Mouse (Mus musculus) CD4-positive helper T cell, adult 2 months (primary cell): ENCODE measurements around the gene Tmem222.

Experiments used
- DNase-seq: peaks from one replicate; pipeline ENCODE4 v3.0.0-alpha.2; 2012; ENCODE audit warnings: low read depth, missing footprints, low spot score

The Tmem222 gene

DNA sequence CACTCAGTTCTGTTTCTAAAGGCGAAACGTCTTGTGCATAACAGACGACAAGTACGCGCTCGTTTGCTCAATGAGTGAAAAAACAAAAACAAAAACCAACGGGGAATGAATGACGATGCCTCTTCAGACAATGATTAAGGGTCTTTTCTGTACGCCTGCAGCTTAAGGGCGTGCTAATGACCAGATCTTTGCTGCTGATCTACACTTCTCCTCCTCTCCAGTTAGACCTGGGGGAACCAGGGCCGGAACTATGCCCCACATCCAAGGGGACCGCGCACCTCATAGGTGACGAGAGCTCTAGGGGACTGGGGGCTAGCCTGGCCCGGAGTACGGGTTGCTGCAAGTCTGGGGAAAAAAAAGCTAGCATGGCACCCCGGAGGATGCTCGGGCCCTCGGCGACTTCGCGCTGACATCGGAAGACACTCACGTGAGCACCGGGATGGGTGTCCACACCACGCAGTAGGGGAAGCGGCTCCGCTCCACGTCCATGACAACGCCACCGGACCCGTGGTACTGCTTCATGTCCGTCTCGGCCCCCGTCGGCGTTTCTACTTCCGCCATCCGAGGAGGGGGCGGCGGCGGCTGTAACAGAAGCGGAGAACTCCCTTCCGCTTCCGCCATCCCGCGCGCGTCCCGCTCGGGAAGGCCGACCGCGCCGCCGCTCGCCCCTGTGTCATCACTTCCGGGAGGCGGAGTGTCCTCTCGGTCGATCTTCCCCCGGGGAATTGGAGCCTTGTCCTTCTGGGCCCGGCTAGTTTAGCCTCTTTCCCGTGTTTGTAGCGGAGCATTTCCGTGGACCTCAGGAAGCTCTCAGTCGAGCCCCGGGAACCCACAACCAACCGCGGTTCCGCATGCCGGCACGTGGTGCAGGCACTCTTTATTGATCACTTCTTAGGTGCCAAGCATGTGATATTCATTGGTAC is at the start of gene Tmem222:
Tmem222 (minus strand) TSS at position 689 of the 923 bp plus-strand sequence.
- DNase-seq: peak; percentile 95

DNA sequence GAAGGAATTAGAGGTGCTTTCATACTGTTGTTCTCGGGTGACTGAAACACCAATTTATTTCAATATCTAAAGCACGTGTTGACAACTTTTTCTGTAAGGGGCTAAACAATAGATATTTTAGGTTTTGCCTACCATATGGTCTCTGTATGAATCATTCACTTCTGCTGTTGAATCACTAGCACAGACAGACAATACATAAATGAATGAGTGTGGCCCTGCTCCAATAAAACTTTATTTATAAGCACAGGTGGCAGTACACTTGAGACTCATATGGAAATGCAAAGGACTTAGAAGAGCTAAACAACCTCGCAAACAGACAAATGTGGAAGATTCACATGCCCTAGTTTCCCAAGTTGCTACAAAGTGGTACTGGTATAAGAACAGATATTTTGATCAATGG is 42.1 kb upstream of the Tmem222 start:
- no peak for DNase-seq

DNA sequence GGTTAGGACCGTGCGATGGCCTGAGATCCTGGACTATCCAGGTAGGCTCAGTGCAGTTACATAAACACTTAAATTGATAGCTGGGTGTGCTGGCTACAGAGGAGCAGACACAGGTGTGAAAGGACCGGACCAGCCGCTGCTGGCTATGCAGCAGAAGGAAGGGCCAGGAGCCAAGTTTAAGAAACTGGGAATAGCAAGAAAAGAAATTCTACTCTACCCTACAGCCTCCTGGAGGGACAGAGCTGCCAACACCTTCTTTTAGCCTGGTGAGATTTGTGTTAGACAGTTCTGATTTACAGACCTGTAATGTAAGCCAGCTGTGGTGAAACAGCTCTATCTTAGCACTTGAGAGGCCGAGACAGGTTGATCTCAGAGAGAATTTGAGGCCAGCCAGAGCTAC is 38.4 kb upstream of the Tmem222 start:
- no peak for DNase-seq

DNA sequence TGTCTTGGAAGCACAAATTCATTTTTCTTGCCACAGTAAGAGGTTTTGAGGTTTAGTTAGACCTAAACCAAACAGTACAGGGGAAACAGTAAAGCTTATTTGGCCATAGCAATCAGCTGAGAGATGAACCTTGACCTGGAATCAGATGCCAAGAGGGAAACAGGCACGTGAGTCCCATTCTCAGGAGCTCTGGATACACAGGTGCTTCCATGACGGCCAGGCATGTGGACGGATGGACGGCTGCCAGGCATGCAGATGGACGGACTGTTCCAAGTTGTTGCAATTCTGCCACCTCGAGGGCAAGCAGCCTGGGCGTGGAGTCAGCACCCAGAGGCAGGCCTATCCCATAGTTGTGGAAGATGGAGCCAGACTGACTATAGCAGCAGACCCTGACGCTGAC is 37.3 kb upstream of the Tmem222 start:
- DNase-seq: no peak

DNA sequence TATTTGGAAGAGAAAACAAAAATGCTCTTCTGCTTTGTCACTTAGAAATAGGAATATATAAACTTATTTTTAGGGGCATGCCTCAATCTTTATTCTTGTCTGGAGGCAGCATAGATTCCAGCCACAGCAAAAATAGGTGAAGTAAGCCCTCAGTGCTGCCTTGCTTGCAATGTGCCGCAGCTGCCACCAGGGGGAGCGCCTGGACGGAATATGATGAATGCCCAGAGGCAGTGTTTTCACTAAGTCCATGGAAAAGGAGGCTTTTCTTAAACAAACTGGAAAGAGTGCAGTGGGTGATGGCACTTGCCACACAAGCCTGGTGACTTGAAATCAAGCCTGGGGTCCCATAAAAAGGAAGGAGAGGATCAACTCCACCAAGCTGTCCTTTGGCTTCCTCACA is 32.4 kb upstream of the Tmem222 start:
- DNase-seq: peak; percentile 70

DNA sequence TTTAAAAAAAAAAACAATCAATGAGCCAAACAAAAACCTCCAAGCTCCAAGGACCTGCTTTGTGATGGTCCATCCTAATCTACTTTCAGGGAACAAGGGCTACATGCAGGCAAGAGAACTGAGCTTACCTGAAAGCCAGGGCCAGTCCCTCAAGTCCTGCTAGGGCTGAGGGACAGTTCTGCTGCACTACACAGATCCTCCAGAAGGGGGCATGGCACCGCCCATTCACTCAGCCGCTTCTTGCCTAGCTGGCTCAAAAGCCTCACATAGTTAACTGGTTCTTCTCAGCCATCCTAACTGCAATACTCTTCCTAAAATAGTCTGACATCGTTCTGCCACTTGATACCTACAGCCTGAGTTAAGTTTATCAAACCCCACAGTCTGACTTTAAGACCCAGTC is 29.7 kb upstream of the Tmem222 start:
- peak; percentile 68 for DNase-seq

DNA sequence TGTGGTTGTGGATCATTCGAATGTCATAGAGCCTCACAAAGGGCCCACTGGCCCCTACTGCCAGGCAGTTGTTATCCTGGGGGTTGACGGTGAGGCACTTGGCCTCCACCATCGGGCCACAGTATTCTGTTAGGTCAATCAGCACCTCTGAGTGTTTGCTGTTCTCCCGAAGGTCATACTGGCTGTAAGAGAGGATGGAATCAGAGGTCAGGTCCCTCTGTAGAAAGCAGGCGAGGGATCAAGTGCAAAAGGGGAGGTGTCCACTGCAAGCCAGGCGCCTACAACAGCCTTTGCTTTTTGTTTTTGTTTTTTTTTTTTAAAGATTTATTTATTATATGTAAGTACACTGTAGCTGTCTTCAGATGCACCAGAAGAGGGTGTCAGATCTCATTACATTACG is 28.2 kb upstream of the Tmem222 start:
- no peak for DNase-seq

DNA sequence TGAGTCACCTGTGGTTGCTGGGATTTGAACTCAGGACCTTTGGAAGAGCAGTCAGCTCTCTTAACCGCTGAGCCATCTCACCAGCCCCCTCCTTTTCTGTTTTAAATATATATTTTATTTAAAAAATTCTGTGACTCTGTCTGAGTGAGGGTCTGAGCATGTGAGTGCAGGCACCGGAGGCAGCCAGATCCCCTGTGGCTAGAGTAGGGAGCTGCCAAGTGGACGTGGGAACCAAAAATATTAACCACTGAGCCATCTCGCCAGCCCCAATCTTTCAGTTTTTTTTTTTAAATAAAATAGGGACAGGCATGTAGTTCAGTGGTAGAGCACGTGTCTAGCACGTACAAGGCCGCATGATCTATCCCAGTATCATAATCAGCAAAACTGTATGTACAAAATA is 27.2 kb upstream of the Tmem222 start:
- no peak for DNase-seq

DNA sequence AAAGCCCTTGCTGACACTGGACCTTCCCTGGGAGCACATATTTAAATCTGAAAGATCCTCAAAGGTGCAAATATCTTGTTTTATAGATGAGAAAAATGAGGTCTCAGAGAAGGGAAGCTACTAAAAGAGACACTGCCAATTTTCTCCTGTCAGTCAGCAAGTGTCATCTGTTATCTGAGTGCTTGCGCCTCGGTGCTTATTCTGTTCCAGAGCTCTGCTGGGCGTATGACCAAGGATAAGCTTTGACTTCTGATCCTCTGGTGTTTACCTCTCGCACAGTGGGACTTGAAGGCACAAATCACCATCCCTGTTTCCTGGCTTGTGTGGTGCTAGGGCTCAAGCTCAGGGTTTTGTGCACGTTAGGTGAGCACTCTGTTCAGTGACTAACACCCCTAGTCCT is 25.1 kb upstream of the Tmem222 start:
- no peak for DNase-seq

DNA sequence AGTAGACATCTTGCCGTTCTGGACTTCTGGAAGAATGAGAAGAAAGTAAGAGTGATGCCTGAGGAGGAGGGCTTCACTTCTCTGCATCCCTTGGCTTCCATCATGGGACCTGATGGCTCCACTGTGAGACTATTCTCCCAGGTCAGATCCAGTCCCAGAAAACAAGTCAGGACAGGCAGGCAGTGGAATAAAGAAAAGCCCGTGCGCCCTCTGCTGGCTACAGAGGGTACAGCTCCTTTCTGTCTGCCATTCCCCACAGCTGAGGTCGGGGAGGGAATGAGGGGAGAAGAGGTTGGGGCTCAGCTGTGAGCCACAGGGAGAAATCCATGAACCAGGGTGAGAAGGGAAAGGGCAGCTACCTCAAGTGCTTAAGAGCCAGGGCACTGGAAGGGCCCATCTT is 24.2 kb upstream of the Tmem222 start:
- peak; percentile 52 for DNase-seq

DNA sequence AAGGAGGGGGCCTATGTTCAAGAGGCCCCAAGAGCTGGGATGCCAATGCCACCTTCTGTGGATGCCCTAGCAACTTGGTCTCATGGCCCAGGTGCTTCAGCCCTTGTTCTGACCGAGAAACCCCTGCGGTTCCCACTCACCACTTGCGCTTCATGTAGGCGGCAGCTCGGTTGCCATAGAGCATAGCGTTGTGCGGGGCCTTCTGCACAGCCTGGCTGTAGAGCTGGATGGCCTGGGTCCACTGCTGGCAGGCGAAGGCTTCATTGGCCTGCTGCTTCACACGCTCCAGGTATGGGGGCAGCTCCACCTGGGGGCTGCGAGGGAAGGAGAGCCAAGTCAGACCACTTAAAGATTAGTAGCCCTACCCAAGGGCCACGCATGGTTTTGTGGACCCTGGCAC is 22.8 kb upstream of the Tmem222 start:
- no peak for DNase-seq

DNA sequence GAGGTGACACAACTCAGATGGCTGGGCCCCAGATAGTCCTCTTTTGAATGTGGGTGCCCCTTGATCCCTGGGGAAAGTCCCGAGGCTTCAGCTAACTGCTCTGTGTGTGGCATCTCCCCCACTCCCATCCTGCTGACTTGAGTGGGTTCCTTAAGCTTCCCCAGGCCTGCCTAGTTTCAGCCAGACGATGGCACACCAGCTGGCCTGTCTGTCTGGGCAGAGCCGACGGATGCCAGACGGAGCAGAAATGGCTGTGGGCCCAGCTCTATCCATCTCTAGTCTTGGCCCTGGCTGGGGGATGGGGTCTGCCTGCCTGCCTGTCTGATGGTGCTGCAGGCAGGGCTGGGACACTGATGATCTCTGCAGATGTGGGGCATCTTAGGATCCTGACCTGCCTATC is 22.1 kb upstream of the Tmem222 start:
- DNase-seq: peak; percentile 41

DNA sequence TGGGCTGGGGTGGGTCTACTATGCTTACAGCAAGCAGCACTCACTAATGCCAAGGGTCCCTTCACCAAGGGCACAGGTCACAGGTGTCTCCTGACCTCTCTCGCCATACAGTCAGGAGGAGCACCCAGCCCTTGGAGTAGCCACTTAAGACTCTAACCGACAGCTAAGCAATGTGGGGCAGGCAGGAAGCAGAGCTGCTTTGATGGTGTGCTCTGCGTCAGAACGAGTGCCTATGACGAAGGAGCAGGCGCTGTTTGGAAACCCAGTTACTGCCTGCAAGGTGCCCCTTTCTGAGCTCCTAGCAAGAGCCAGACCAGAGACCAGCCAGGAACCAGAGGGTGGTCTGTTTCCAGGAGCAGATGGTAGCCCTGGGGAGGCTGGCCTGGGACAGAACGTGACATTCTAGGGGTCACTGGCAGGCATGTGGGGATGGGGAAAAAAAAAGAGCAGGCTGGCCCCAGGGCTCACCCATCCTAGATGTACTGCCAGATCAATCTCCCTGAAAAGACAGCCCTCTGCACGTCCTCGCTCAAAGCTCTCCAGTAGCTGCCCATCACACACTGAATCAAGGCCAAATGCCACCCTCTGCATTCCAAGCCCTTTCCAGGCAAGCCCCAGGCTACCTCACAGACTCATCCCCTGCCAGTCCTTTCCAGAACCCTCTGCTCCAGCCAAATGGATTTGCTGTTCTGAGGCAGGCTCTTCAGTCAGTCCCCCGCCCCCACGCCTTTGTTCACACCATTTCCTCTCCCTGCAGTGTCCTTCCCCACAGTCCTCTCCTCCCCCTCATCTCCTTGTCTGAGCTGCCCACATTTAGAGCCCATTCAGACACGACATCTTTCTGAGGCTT is 21.1 kb upstream of the Tmem222 start:
- peak; percentile 84 for DNase-seq

DNA sequence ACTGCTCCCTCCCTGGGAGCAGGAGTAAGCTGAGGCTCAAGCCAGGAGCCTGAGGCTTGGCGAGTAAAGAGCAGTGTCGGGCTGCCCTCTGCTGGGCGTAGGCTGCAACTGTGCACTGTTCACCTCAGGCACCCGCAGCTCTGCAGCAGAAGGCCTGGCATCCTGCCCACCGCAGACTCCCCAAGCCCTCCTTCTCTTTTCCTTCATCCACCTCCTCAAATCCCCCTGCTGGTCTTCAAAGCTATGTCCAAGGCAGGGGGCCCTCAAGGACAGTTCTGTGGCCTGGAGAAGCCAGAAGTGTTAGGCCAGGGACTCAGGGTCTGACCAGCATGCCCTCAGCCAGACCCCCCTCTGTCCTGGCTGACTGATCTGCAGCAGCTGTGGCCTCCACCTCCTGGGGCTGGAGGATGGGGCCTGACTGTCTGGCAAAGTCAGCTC is 20.2 kb upstream of the Tmem222 start:
- peak; percentile 83 for DNase-seq

DNA sequence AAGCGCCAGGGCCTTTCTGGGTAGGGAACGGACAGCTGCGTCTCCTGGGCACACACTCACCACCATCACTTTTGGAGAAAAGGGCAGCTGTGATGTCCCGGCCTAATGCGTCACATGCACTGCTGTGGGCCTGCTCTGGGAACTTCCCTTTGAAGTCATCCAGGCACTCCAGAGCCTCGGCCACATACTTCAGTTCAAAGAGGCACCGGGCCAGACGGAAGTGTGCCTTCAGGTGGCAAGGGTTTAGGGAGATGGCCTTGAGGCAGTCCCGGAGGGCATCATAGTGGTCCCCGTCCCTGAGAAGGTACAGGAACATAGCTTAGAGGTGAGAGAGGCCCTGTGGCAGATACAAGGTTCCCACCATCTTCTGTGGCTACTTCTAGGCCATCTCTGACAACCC is 19.8 kb upstream of the Tmem222 start:
- no peak for DNase-seq

DNA sequence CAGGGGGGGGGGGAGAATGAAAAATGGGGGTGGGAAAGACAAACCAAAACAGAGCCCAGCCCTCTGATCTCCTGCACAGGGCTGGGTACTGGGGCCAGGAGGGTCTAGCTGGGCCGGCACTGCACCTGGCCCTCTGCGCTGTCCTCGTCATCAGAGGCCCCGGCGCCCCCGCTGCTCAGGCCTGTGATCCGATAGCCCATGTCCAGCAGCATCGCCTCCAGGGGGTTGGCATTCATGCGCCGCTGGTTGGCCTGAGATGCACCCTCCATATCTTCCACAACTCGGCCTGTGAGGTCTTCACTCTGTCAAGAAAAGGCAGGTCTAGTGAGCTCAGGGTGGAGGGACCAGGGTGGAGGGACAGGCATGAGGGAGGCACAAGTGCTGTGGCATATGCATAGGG is 16.5 kb upstream of the Tmem222 start:
- DNase-seq: no peak

DNA sequence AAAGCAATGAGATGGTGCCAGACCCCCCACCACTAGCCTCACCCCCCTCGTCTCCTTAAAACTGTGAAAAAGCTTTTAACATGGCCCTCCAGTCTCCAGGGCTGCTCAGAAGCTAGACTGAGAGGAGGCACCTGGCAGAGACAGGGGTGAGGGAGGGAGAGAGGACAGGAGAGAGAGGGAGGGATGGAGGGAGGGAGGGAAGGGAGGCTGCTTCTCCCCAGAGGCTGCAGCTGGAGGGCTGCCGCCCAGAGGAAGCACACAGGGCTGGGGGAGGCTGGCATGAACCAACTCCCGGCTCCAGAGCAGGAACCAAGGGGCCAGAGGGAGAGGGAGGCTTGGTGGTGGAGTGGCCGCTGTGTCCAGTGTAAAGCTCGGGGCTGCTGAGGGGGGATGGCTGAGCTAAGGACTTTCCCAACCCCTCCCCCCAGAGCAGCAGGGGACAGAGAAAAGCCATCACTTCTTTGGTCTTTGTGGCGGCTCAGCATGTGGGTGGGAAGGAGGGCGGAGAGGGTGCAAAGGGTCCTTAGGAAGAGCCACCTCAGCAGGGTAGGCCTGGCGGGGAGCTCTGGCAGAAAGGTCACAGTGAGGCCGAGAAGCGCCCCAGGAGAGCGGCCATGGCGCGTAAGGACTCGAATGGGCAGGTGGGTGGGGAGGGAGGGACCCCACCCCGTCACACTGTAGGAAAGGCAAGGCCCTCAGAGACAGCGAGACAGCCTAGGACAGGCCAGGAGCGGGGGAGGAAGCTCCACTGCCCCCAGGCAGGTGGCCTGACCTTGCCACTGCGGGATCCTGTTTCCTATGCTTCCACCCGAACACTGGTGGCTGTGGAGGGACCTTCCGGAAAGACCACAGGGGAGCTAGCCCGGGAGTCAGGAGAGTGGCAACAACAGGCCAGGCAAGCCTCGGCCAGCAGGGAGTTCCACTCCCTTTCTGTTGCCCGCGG is 15.6 kb upstream of the Tmem222 start:
- DNase-seq: no peak

DNA sequence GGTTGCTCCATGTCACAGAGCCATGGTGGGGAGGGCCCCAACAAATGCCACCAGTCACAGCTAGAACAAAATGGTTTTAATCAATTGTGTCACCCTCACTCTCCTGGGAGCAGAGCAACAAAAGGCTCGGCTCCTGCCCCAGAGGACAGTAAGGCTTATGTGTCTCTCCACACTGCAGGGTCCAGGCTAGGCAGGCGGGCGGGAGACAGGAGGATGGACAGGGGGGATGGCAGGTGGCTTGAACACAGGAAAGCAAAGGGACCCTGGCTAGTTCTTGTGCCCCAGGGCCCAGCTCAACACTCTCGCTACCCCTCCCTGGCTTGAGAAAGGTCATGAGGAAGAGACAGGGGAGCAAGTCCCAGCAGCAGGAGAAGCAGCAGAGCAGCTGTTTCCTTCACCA is 14.8 kb upstream of the Tmem222 start:
- DNase-seq: no peak

DNA sequence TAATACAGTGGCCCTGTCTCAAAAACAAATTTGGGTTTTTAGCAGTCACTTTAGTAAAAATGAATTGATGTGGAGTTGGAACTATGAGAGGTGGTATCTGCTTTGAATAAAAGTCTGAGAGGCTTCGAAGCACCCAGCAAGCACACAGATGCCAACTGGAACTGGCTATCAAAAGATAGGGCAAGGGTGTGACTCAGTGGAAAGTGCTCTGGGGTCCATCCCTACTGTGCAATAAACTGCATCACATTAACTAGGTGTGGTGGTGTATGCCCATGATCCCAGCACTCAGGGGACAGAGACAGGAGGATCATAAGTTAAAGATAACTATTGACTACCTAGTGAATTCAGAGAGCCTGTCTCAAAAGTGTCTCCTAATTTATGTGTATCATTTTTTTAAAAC is 13.7 kb upstream of the Tmem222 start:
- no peak for DNase-seq

DNA sequence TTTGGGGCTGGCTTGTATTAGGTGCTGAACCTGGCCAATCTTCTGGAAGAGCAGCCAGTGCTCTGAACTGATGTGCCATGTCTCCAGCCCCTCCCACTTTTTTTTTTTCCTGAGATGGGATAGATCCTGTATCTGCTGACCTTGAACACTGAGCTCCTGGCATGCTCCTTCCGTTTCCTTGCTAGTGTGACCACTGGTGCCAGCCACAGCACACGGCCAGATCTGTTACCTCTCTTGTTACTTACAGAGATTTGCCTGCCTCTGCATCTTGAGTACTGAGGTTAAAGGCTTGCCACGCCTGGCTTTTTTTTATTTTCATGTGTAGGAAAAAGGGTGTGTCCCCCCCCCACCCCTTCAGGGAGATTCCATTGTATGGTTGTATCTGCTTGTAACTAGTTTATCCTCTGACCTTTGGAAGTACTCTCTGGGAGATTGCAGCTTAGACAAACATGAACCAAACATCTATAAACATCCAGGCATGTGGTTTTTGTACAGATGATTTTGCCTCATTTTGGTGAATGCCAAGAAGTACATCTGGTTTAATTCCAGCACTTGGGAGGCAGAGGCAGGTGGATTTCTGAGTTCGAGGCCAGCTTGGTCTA is 9.0 kb upstream of the Tmem222 start:
- DNase-seq: no peak

DNA sequence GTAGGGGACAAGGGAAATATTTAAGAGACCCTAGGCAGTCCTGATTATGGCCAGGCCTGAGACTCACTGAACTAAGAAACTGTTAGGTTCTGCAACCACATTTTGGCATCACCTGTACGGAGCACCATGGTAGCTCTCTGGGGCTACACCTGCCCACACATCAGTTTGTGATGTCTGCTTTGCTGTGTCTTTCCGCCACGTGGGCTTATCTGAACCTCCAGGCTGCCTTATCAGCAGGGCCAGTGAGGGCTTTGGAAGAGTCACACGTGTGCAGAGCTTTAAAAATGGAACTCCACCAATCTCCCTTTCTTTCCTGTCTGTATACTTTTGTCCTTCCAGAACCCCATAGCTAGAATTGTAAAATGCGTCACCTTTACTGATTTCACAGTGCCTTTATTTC is 8.4 kb upstream of the Tmem222 start:
- no peak for DNase-seq
